Mouse (Mus musculus) heart, embryonic 16.5 days (tissue): ENCODE measurements at regions not wholly inside any gene's neighbourhood (a gene's known extent, or its start where the extent isn't known, plus 50 kb on each side); places are given as distances from the start of the nearest gene placed in this dataset.
A peak's percentile ranks its signal among the peaks of the same experiment; 100 is the strongest.

Experiments used
- ATAC-seq: fragments of 200-750 bp; cut with Nextera tagmentation; replicated peaks from 2 replicates; pipeline ENCODE4 v1.8.0; 2017; ENCODE audit warnings: moderate number of reproducible peaks; ENCODE audit not compliant: insufficient read depth, low FRiP score; ENCODE audit errors: extremely low read depth
- H3K27ac ChIP-seq: fragments of 300-500 bp; sonication (generic); 2 replicates; pipeline ENCODE4 v1.5.1; 2014; ENCODE audit warnings: mild to moderate bottlenecking, low read length, control low read depth, moderate library complexity
- H3K27me3 ChIP-seq: fragments of 300-500 bp; sonication (generic); 2 replicates; pipeline ENCODE4 v1.6.1; 2014; ENCODE audit warnings: low read length, mixed read lengths; ENCODE audit not compliant: control insufficient read depth, insufficient read depth
- H3K36me3 ChIP-seq: fragments of 300-500 bp; sonication (generic); 2 replicates; pipeline ENCODE4 v1.6.1; 2014; ENCODE audit not compliant: control insufficient read depth, insufficient read depth
- H3K4me1 ChIP-seq: fragments of 300-500 bp; sonication (generic); 2 replicates; pipeline ENCODE4 v1.6.1; 2014; ENCODE audit warnings: low read length, mixed read lengths; ENCODE audit not compliant: control insufficient read depth, insufficient read depth
- H3K4me2 ChIP-seq: fragments of 300-500 bp; sonication (generic); 2 replicates; pipeline ENCODE4 v1.6.1; 2014; ENCODE audit warnings: low read depth, mild to moderate bottlenecking, control low read depth, low read length
- H3K4me3 ChIP-seq: fragments of 300-500 bp; sonication (generic); 2 replicates; pipeline ENCODE4 v1.5.1; 2014; ENCODE audit warnings: mild to moderate bottlenecking, control low read depth, low read length
- H3K9ac ChIP-seq: fragments of 300-500 bp; sonication (generic); 2 replicates; pipeline ENCODE4 v1.6.1; 2014; ENCODE audit warnings: low read length, control low read depth
- H3K9me3 ChIP-seq: fragments of 300-500 bp; sonication (generic); replicated peaks from 2 replicates; pipeline ENCODE4 v1.6.1; 2016; ENCODE audit warnings: low read length; ENCODE audit not compliant: control insufficient read depth
- WGBS: fragments of 180-500 bp; shearing (Covaris S2); extraction: QIAGEN DNeasy Blood & Tissue Kit; methylation state at CpG from one replicate; pipeline ENCODE4 v1.1.7; 2014; 5-methylcytosine and 5-hydroxymethylcytosine counted together

- Histone ChIP-seq H3K9me3 (no peaks in the 10 kb centered on the region), H3K4me2 (no peak overlapping the region), H3K27ac (no peak overlapping the region), H3K36me3 (no peaks in the 10 kb centered on the region), H3K27me3 (no peaks in the 10 kb centered on the region), H3K4me1 (no peaks in the 10 kb centered on the region), H3K9ac (no peak overlapping the region), H3K4me3 (no peak overlapping the region)
- no peak for ATAC-seq
- WGBS, result 86% methylated on average over 10 of the region's 10 CpGs
Measured at GRCm38 (mm10) chr5:74925769-74926168, 118.8 kb downstream of the Chic2 start.

- H3K4me2 ChIP-seq, result no peak overlapping the region
- no peak overlapping the region for H3K9ac ChIP-seq
- H3K4me3 ChIP-seq, result no peak overlapping the region
- no peak for ATAC-seq
- no peaks in the 10 kb centered on the region for H3K4me1 ChIP-seq
- WGBS, result 70% methylated on average over 4 of the region's 4 CpGs
- no peak overlapping the region for H3K27ac ChIP-seq
- no peaks in the 10 kb centered on the region for H3K36me3 ChIP-seq
- no peaks in the 10 kb centered on the region for H3K27me3 ChIP-seq
- no peaks in the 10 kb centered on the region for H3K9me3 ChIP-seq
Measured at GRCm38 (mm10) chr5:74924031-74924533, 120.5 kb downstream of the Chic2 start.

GRCm38 (mm10) chr5:74923337-74923736 is 121.2 kb downstream of the Chic2 start:
- Histone ChIP-seq H3K4me2 (no peak overlapping the region), H3K27me3 (no peaks in the 10 kb centered on the region), H3K27ac (no peak overlapping the region), H3K4me1 (no peaks in the 10 kb centered on the region), H3K9me3 (no peaks in the 10 kb centered on the region), H3K9ac (no peak overlapping the region), H3K36me3 (no peaks in the 10 kb centered on the region), H3K4me3 (no peak overlapping the region)
- no peak for ATAC-seq
- 60% methylated on average over 2 of the region's 2 CpGs for WGBS

GRCm38 (mm10) chr5:74922881-74923280 is 121.7 kb downstream of the Chic2 start:
- H3K36me3 ChIP-seq, result no peaks in the 10 kb centered on the region
- no peak overlapping the region for H3K9ac ChIP-seq
- no peaks in the 10 kb centered on the region for H3K9me3 ChIP-seq
- no peak for ATAC-seq
- WGBS, result 70% methylated on average over 6 of the region's 6 CpGs
- H3K27ac ChIP-seq, result no peak overlapping the region
- H3K4me3 ChIP-seq, result no peak overlapping the region
- H3K4me1 ChIP-seq, result no peaks in the 10 kb centered on the region
- H3K27me3 ChIP-seq, result no peaks in the 10 kb centered on the region
- H3K4me2 ChIP-seq, result no peak overlapping the region

GRCm38 (mm10) chr5:74920939-74921338 is 123.6 kb downstream of the Chic2 start:
- WGBS, result 15% methylated on average over 2 of the region's 2 CpGs
- H3K9me3 ChIP-seq, result no peaks in the 10 kb centered on the region
- no peak overlapping the region for H3K4me3 ChIP-seq
- no peak overlapping the region for H3K4me2 ChIP-seq
- H3K9ac ChIP-seq, result no peak overlapping the region
- no peaks in the 10 kb centered on the region for H3K4me1 ChIP-seq
- no peak overlapping the region for H3K27ac ChIP-seq
- H3K36me3 ChIP-seq, result no peaks in the 10 kb centered on the region
- no peaks in the 10 kb centered on the region for H3K27me3 ChIP-seq
- ATAC-seq, result no peak

- no peak for ATAC-seq
- Histone ChIP-seq H3K27me3 (no peaks in the 10 kb centered on the region), H3K4me3 (no peak overlapping the region), H3K9me3 (no peaks in the 10 kb centered on the region), H3K27ac (no peak overlapping the region), H3K9ac (no peak overlapping the region), H3K36me3 (no peaks in the 10 kb centered on the region), H3K4me1 (no peaks in the 10 kb centered on the region), H3K4me2 (no peak overlapping the region)
- 49% methylated on average over 5 of the region's 5 CpGs for WGBS
Measured at GRCm38 (mm10) chr5:74920490-74920889, 124.1 kb downstream of the Chic2 start.

- WGBS, result 8% methylated on average over 7 of the region's 7 CpGs
- peaks cover 5% of the 10 kb centered on the region for H3K9me3 ChIP-seq
- peaks cover 8% of the 10 kb centered on the region; the same call in 1 of the 2 replicates for H3K4me1 ChIP-seq
- H3K4me2 ChIP-seq, result no peak overlapping the region
- H3K27ac ChIP-seq, result no peak overlapping the region
- no peaks in the 10 kb centered on the region for H3K36me3 ChIP-seq
- ATAC-seq, result peak; percentile 78
- no peak overlapping the region for H3K9ac ChIP-seq
- H3K27me3 ChIP-seq, result no peaks in the 10 kb centered on the region
- no peak overlapping the region for H3K4me3 ChIP-seq
Measured at GRCm38 (mm10) chr5:74905504-74906061, 139.0 kb downstream of the Chic2 start.

GRCm38 (mm10) chr5:74904927-74905503 is 139.6 kb downstream of the Chic2 start:
- Histone ChIP-seq H3K27ac (no peak overlapping the region), H3K9me3 (peaks cover 5% of the 10 kb centered on the region), H3K36me3 (no peaks in the 10 kb centered on the region), H3K4me3 (no peak overlapping the region), H3K9ac (no peak overlapping the region), H3K4me1 (peaks cover 8% of the 10 kb centered on the region; the same call in 1 of the 2 replicates), H3K4me2 (no peak overlapping the region), H3K27me3 (no peaks in the 10 kb centered on the region)
- no peak for ATAC-seq
- WGBS, result 42% methylated on average over 7 of the region's 7 CpGs

- Histone ChIP-seq H3K4me1 (peaks cover 8% of the 10 kb centered on the region; the same call in 1 of the 2 replicates), H3K27ac (no peak overlapping the region), H3K36me3 (no peaks in the 10 kb centered on the region), H3K27me3 (no peaks in the 10 kb centered on the region), H3K4me2 (no peak overlapping the region), H3K9ac (no peak overlapping the region), H3K9me3 (peaks cover 5% of the 10 kb centered on the region), H3K4me3 (no peak overlapping the region)
- WGBS, result 81% methylated on average over 3 of the region's 3 CpGs
- no peak for ATAC-seq
Measured at GRCm38 (mm10) chr5:74904327-74904726, 140.2 kb downstream of the Chic2 start.
